Mouse (Mus musculus) C2C12 (cell line): ENCODE measurements around the gene Bcl2l13.

Experiments used
- CEBPB ChIP-seq: IDR thresholded peaks from one replicate; pipeline ENCODE4 v1.6.1; 2011; ENCODE audit warnings: low read depth, mild to moderate bottlenecking, control low read depth, moderate library complexity
- CTCF ChIP-seq: IDR thresholded peaks from one replicate; pipeline ENCODE4 v1.5.1; 2011; ENCODE audit not compliant: control insufficient read depth, insufficient read depth, insufficient read length
- FOSL1 ChIP-seq: IDR thresholded peaks from one replicate; pipeline ENCODE4 v1.8.0; 2011; ENCODE audit warnings: mild to moderate bottlenecking, low read length; ENCODE audit not compliant: poor library complexity, insufficient read depth, severe bottlenecking
- MAX ChIP-seq: IDR thresholded peaks from one replicate; pipeline ENCODE4 v1.6.1; 2011; ENCODE audit warnings: mild to moderate bottlenecking, control low read depth
- MYOD1 ChIP-seq: IDR thresholded peaks from one replicate; pipeline ENCODE4 v1.6.1; 2011; ENCODE audit warnings: low read depth; ENCODE audit not compliant: control insufficient read depth, insufficient read length
- MYOG ChIP-seq: IDR thresholded peaks from one replicate; pipeline ENCODE4 v1.6.1; 2011; ENCODE audit not compliant: control insufficient read depth, insufficient read length; ENCODE audit errors: extremely low read depth
- USF1 ChIP-seq: IDR thresholded peaks from one replicate; pipeline ENCODE4 v1.6.1; 2011; ENCODE audit warnings: low read depth, mild to moderate bottlenecking, control low read depth, moderate library complexity

- TF ChIP-seq MAX (no peak), CTCF (no peak), USF1 (no peak), FOSL1 (no peak), MYOD1 (no peak), CEBPB (no peak), MYOG (no peak)
Measured at GRCm38 (mm10) chr6:120912931-120913330, 76.9 kb downstream of the Bcl2l13 start.
